ENCODE assay signal across 17 mouse cellular contexts in the genomic region with DNA sequence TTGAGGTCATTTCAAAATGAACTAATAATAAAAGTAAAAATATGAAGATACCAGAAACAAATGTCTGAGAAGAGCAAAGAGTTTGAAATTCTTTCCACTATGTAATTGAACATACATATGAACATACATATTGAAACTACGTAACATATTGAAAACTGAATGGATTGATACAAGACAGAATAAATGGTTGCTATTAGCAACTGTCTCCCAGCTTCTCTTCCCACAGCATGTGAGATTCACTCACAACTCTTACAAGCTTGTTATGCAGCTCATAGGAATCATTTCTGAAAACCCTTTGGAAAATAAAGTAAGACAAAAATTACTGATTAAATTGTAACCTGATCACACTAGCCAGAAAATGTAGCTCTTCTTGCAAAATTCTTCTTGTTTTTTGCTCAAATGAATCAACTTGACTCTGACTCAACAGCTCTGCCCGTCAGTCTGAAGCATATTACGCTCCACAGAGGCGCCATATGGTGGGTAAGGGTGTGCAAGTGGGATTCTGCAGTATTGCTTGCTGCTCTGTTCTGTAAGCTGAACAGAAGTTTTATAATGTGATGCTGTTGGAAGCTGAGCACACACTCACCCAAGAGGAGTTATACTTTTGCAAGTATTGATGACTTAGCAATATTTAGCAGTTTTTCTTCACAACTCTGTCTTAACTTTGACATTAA.
A peak's percentile ranks its signal among the peaks of the same experiment; 100 is the strongest.
DNase-seq lines count a peak whose midpoint lies in the region; ATAC-seq lines count a peak whose summit lies in the region.
"Had no signal": no experiment of that assay in that cellular context is flagged by ENCODE, and none has a peak within 500 bp of the region (broad histone marks: within the 10 kb centered on the region; RNA-seq: fewer than 3 reads in every experiment).

No protein-coding gene starts in this region.

- no peaks in the 10 kb centered on the region for H3K4me1 ChIP-seq in heart, embryonic 12.5 days (replicated peaks)
- H3K4me1 ChIP-seq: hindbrain, embryonic 15.5 days; liver, embryonic 12.5 days; midbrain, embryonic 12.5 days; neural tube, embryonic 12.5 days had no signal

- no peak overlapping the region for H3K9ac ChIP-seq in heart, embryonic 12.5 days
- H3K9ac ChIP-seq: hindbrain, embryonic 15.5 days; liver, embryonic 12.5 days; midbrain, embryonic 12.5 days; neural tube, embryonic 12.5 days had no signal

- no peak overlapping the region for H3K4me3 ChIP-seq in heart, embryonic 12.5 days
- H3K4me3 ChIP-seq: heart, adult 2 months; hindbrain, embryonic 15.5 days; liver, embryonic 12.5 days; midbrain, embryonic 12.5 days; neural tube, embryonic 12.5 days had no signal

- intact Hi-C loops in heart, postnatal 10 days (cut with DNase I): no loop called here

- H3K27ac ChIP-seq in heart, embryonic 12.5 days (ENCODE audit: poor library complexity, severe bottlenecking): no peak overlapping the region
- H3K27ac ChIP-seq: heart, adult 2 months; hindbrain, embryonic 15.5 days; liver, embryonic 12.5 days; midbrain, embryonic 12.5 days; neural tube, embryonic 12.5 days had no signal

- peak; percentile 1 for DNase-seq in embryo, embryonic 10.5 days (ENCODE audit: low spot score)
- DNase-seq in embryo, embryonic 11 days: no peak
- peak; percentile 23 to 29 for DNase-seq in frontal cortex, postnatal 10 days (ENCODE audit: low spot score in 2 of 2)
- DNase-seq in layer of hippocampus, postnatal 36 days: peak; percentile 68 to 70
- DNase-seq in right cerebral cortex, adult 2 months (ENCODE audit: low spot score in 2 of 2): peak; percentile 55 to 63
- no peak for DNase-seq in adrenal gland, postnatal 14 days
- DNase-seq in heart, postnatal 10 days: no peak
- DNase-seq: heart, adult 2 months; kidney, postnatal 25 days; lung, postnatal 10 days; thymus, postnatal 4 days had no signal

- ATAC-seq in heart, embryonic 12.5 days (ENCODE audit: insufficient number of reproducible peaks, low FRiP score): no peak
- ATAC-seq: activated CD4-positive, CD25-positive, alpha-beta regulatory T cell, adult 4 months; liver, embryonic 12.5 days had no signal

- H3K36me3 ChIP-seq in heart, embryonic 12.5 days: no peaks in the 10 kb centered on the region
- H3K36me3 ChIP-seq: hindbrain, embryonic 15.5 days; liver, embryonic 12.5 days; midbrain, embryonic 12.5 days; neural tube, embryonic 12.5 days had no signal

- H3K4me2 ChIP-seq in heart, embryonic 12.5 days: no peak overlapping the region
- H3K4me2 ChIP-seq: hindbrain, embryonic 15.5 days; liver, embryonic 12.5 days; midbrain, embryonic 12.5 days; neural tube, embryonic 12.5 days had no signal

- H3K27me3 ChIP-seq in heart, embryonic 12.5 days (replicated peaks): no peaks in the 10 kb centered on the region
- H3K27me3 ChIP-seq: hindbrain, embryonic 15.5 days; liver, embryonic 12.5 days; midbrain, embryonic 12.5 days; neural tube, embryonic 12.5 days had no signal

- H3K9me3 ChIP-seq in heart, embryonic 12.5 days (replicated peaks): no peaks in the 10 kb centered on the region
- H3K9me3 ChIP-seq: hindbrain, embryonic 15.5 days; liver, embryonic 12.5 days; midbrain, embryonic 12.5 days; neural tube, embryonic 12.5 days had no signal

- 73% methylated on average over 4 of the region's 4 CpGs for WGBS in heart, embryonic 12.5 days

Comparison
In these comparisons a context has a peak if more than half of its experiments do, and no peak if none do; other contexts are left out.
1. DNase-seq: peak in embryo, embryonic 10.5 days (single experiment), frontal cortex, postnatal 10 days (2 of 2), layer of hippocampus, postnatal 36 days (2 of 2) and right cerebral cortex, adult 2 months (2 of 2); none in embryo, embryonic 11 days (single experiment), adrenal gland, postnatal 14 days (single experiment) and heart, postnatal 10 days (0 of 2).